Mouse (Mus musculus) embryonic facial prominence, embryonic 13.5 days (tissue): Measurements from ENCODE around the gene Haus6. TPM values are rescaled to one million over a fixed set of nuclear protein-coding genes. Genes with fewer than 3 reads are reported as not detected.
A peak's percentile ranks its signal among the peaks of the same experiment; 100 is the strongest.

ENCODE experiments used
- ATAC-seq: fragments of 200-750 bp; cut with Nextera tagmentation; 2 replicates; pipeline ENCODE4 v1.8.0; 2017; ENCODE audit warnings: low read depth; ENCODE audit not compliant: insufficient number of reproducible peaks, insufficient read depth, low FRiP score, low TSS enrichment
- H3K27ac ChIP-seq: fragments of 300-500 bp; sonication (generic); 2 replicates; pipeline ENCODE4 v1.5.1; 2015; ENCODE audit warnings: moderate library complexity, mild to moderate bottlenecking, inconsistent platforms
- H3K27me3 ChIP-seq: fragments of 300-500 bp; sonication (generic); 2 replicates; pipeline ENCODE4 v1.6.1; 2015; ENCODE audit warnings: mild to moderate bottlenecking, inconsistent platforms
- H3K36me3 ChIP-seq: fragments of 300-500 bp; sonication (generic); 2 replicates; pipeline ENCODE4 v1.6.1; 2015; ENCODE audit warnings: mild to moderate bottlenecking, inconsistent platforms
- H3K4me1 ChIP-seq: fragments of 300-500 bp; sonication (generic); 2 replicates; pipeline ENCODE4 v1.6.1; 2015; ENCODE audit warnings: inconsistent platforms
- H3K4me2 ChIP-seq: fragments of 300-500 bp; sonication (generic); 2 replicates; pipeline ENCODE4 v1.6.1; 2015; ENCODE audit warnings: moderate library complexity, mild to moderate bottlenecking, inconsistent platforms
- H3K4me3 ChIP-seq: fragments of 300-500 bp; sonication (generic); 2 replicates; pipeline ENCODE4 v1.5.1; 2015; ENCODE audit warnings: mild to moderate bottlenecking, inconsistent platforms
- H3K9ac ChIP-seq: fragments of 300-500 bp; sonication (generic); 2 replicates; pipeline ENCODE4 v1.6.1; 2015; ENCODE audit warnings: mild to moderate bottlenecking, inconsistent platforms
- H3K9me3 ChIP-seq: fragments of 300-500 bp; sonication (generic); 2 replicates; pipeline ENCODE4 v1.6.1; 2016; ENCODE audit warnings: inconsistent platforms
- WGBS: fragments of 180-500 bp; shearing (Covaris S2); methylation state at CpG from one replicate; pipeline ENCODE4 v1.1.7; 2015; ENCODE audit warnings: mixed read lengths; 5-methylcytosine and 5-hydroxymethylcytosine counted together
- polyA plus RNA-seq: library from polyadenylated mRNA; unstranded; fragments of >200 nt; fragmentation: Nextera tagmentation; extraction: Ambion mirVana; gene quantifications from 2 replicates; pipeline ENCODE4 v1.2.1, GENCODE M21; 2015

Gene Haus6
- polyA plus RNA-seq, 1 experiment from 2014 or later: 15.7 TPM

- ATAC-seq: no peak
- WGBS: 46% methylated on average over 8 of the region's 8 CpGs
- peaks cover 16% of the 10 kb centered on the region for H3K4me1 ChIP-seq
- no peak overlapping the region for H3K4me3 ChIP-seq
- no peak overlapping the region for H3K4me2 ChIP-seq
- no peak overlapping the region for H3K9ac ChIP-seq
- no peaks in the 10 kb centered on the region for H3K27me3 ChIP-seq
- H3K36me3 ChIP-seq: no peaks in the 10 kb centered on the region
- H3K9me3 ChIP-seq: no peaks in the 10 kb centered on the region
- H3K27ac ChIP-seq: peak overlapping the region; percentile 73
Observed at GRCm38 (mm10) chr4:86533406-86534090, 78.3 kb downstream of the Haus6 start.

DNA sequence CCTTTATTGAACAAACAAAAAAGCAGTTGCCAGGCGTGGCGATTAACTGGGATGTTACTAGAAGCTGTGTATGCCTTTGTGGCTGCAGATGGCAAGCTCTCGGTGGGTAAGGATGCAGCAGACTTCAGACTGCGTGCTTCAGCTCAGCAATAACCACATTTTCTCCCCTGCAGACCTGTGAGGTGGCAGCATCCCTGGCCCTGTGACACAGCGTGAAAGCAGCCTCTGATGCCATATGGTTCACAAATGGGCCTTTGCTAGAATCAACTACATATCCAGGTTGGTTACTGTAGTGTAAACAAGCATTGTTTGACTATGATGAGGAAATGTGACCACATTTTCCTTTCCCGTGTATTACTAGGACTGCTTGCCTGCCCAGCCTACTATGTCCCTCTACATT lies 82.7 kb downstream of the Haus6 start:
- ATAC-seq: no peak
- Histone ChIP-seq H3K4me3 (no peak overlapping the region), H3K36me3 (no peaks in the 10 kb centered on the region), H3K9ac (no peak overlapping the region), H3K4me1 (peaks cover 42% of the 10 kb centered on the region), H3K4me2 (no peak overlapping the region), H3K9me3 (no peaks in the 10 kb centered on the region), H3K27ac (peak overlapping the region; percentile 34; the same call in 1 of the 2 replicates), H3K27me3 (no peaks in the 10 kb centered on the region)
- WGBS: 54% methylated on average over 6 of the region's 6 CpGs

Other genes starting within 250 kb of the Haus6 start
- gene Saxo1, start 53.7 kb downstream of the Haus6 start, polyA plus RNA-seq: 0.11 and 0.21 TPM in 2 replicates
- gene Rraga, start 36.4 kb downstream of the Haus6 start, polyA plus RNA-seq: 77.6 and 79.5 TPM in 2 replicates
- gene Plin2, start 58.0 kb upstream of the Haus6 start, polyA plus RNA-seq: 73.5 and 75.0 TPM in 2 replicates
- gene Dennd4c, start 136.5 kb upstream of the Haus6 start, polyA plus RNA-seq: 7.2 and 8.3 TPM in 2 replicates
- 720 and 781 TPM in 2 replicates for gene Rps6, start 245.4 kb upstream of the Haus6 start, polyA plus RNA-seq